Mouse (Mus musculus) adrenal gland, adult 2 months (tissue): Measurements from ENCODE around the gene Ttf1. TPM values are rescaled to one million over a fixed set of nuclear protein-coding genes. Genes with fewer than 3 reads are reported as not detected.
"Not testable (repeated sequence)": the region's sequence is repeated elsewhere in the genome, so short reads cannot be mapped to it uniquely, and the experiment has no call there.

Source experiments
- DNase-seq: peaks from one replicate; pipeline ENCODE4 v3.0.0; 2021
- polyA plus RNA-seq: library from polyadenylated mRNA; depleted of rRNA; stranded (reverse); fragments of >200 nt; gene quantifications from 2 replicates; pipeline ENCODE4 v1.2.3, GENCODE M21; 2012
- total RNA-seq, 2 experiments: library from RNA; stranded (reverse); gene quantifications; 2 replicates each; pipeline ENCODE4 v1.2.3; 2021

The Ttf1 gene
- total and polyA plus RNA-seq, 3 experiments = 3.0 to 12.5 (median 9.8) TPM

GRCm38 (mm10) chr2:29054991-29055390 lies 5.1 kb upstream of the Ttf1 start, which contains the start of gene Cfap77:
Gene Cfap77, minus strand, starts transcription at chr2:29055066.
- peak; percentile 72 for DNase-seq

- DNase-seq = no peak
These were observed 5.7 kb downstream of the Ttf1 start for GRCm38 (mm10) chr2:29065796-29066195.

- peak; percentile 14 for DNase-seq
These were observed 6.3 kb downstream of the Ttf1 start for GRCm38 (mm10) chr2:29066410-29066809.

- no peak for DNase-seq
These were observed 14.6 kb downstream of the Ttf1 start for GRCm38 (mm10) chr2:29074676-29075075.

- DNase-seq = no peak
These were observed 15.4 kb downstream of the Ttf1 start for GRCm38 (mm10) chr2:29075331-29076070.

GRCm38 (mm10) chr2:29076226-29076625 lies 16.2 kb downstream of the Ttf1 start:
- DNase-seq = no peak

- peak; percentile 22 for DNase-seq
These were observed 21.9 kb downstream of the Ttf1 start for GRCm38 (mm10) chr2:29081965-29082364.

- DNase-seq = no peak
These were observed 26.0 kb downstream of the Ttf1 start for GRCm38 (mm10) chr2:29086026-29086425.

- DNase-seq = peak; percentile 71
These were observed 29.2 kb downstream of the Ttf1 start for GRCm38 (mm10) chr2:29089276-29089675.

- no peak for DNase-seq
These were observed 35.6 kb downstream of the Ttf1 start for GRCm38 (mm10) chr2:29095674-29096073.

- DNase-seq = no peak
These were observed 36.7 kb downstream of the Ttf1 start for GRCm38 (mm10) chr2:29096751-29097150.

GRCm38 (mm10) chr2:29097465-29097864 lies 37.4 kb downstream of the Ttf1 start:
- no peak for DNase-seq

GRCm38 (mm10) chr2:29097955-29098354 lies 37.9 kb downstream of the Ttf1 start:
- not testable (repeated sequence) for DNase-seq

- no peak for DNase-seq
These were observed 38.7 kb downstream of the Ttf1 start for GRCm38 (mm10) chr2:29098786-29099185.

GRCm38 (mm10) chr2:29099646-29100045 lies 39.6 kb downstream of the Ttf1 start:
- DNase-seq = no peak

- peak; percentile 24 for DNase-seq
These were observed 40.9 kb downstream of the Ttf1 start for GRCm38 (mm10) chr2:29100822-29101534.

- DNase-seq = not testable (repeated sequence)
These were observed 42.6 kb downstream of the Ttf1 start for GRCm38 (mm10) chr2:29102416-29103377.

- no peak for DNase-seq
These were observed 60.9 kb downstream of the Ttf1 start for GRCm38 (mm10) chr2:29120969-29121368.

GRCm38 (mm10) chr2:29122446-29122845 lies 62.4 kb downstream of the Ttf1 start:
- DNase-seq = no peak

- DNase-seq = no peak
These were observed 64.0 kb downstream of the Ttf1 start, which contains the start of gene Setx for GRCm38 (mm10) chr2:29123907-29124569. Gene Setx, plus strand, starts transcription at chr2:29124181.

GRCm38 (mm10) chr2:29124571-29124935 lies 64.5 kb downstream of the Ttf1 start:
- no peak for DNase-seq
